Mouse (Mus musculus): ENCODE results near the gene Btbd6.

The Btbd6 gene

GRCm38 (mm10) chr12:112955800-112956199 is 20.5 kb upstream of the Btbd6 start:
- peak; percentile 62 to 82 for DNase-seq

DNA sequence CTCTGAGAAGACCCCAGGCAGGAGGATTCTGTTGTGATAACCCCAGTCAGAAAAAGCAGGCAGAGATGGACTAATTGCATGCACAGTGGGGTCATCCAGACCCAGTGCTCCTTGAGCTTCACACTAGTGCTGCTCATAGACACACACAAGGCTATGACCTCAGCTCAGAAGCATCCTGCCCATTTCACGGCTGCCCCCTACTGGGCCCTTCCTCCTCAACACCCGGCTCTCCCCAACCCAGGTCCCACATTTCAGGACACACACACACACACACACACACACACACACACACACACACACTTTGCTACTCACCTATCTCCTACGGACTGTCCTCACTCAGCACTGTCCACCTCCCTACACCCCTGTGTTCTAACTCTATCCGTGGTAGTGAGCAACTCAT is 18.0 kb upstream of the Btbd6 start:
- peak in 1 of 2 experiments; percentile 42 for DNase-seq

GRCm38 (mm10) chr12:112959421-112959820 is 16.9 kb upstream of the Btbd6 start:
- DNase-seq = no peak

- no peak for DNase-seq
These were observed 14.9 kb upstream of the Btbd6 start for GRCm38 (mm10) chr12:112961428-112961827.

- DNase-seq = no peak
These were observed 14.4 kb upstream of the Btbd6 start for GRCm38 (mm10) chr12:112961872-112962271.

- DNase-seq = no peak
These were observed 10.5 kb upstream of the Btbd6 start for GRCm38 (mm10) chr12:112965783-112966182.

DNA sequence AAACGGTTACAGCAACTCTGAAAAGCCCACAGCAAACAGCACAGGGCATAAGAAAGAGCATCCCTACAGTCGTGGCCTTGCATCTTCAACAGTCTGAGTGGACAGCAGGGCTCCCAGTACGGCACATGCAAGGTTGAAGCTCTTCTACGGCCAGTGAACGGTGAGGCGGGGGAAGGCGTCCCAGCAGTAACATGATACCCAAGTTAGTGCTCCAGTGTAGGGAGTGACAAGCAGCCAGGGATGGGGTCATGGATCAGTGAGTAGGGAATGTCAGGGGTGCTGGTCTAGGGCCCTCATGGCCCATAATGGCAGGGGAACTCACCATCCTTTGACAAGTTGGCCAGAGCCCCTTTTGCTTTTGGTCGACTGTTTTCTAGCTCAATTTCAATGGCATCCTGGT is 7.3 kb upstream of the Btbd6 start:
- no peak for DNase-seq

DNA sequence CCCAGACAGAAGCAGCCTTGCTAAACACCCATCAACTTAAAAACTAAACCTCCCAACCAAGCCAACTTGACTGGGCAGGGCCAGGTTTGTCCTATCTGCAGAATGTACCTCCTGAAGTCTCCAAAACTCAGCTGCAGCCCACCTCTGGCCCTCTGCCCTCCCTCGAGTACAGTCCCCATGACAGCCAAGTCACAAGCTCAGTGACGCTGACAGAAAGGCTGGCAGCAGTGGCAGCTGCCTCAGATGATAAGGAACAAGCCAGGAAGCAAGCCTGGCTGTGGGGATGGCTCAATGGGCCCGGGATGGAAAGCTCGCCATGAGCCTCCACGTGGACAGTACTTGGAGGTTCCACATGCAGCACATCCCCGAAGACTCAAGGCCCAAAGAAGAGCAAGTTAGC is 6.7 kb upstream of the Btbd6 start:
- DNase-seq = no peak

DNA sequence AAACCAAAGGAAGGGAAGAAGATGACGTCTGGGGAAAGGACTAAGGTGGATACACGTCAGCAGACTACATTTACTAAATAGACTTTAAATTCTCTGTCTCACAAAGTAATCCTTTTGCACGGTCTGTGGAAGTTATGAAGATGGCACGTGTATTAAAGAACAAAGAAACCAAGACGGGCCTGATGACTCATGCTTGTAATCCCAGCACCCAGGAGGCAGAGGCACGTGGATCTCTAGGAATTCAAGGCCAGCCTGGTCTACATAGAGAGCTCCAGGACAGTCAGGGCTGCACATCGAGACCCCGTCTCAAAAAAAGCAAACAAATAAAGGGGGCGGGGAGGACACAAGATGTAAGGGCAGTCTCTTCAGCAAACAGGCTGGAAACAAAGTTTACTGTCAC is 1.5 kb upstream of the Btbd6 start:
- no peak for DNase-seq

GRCm38 (mm10) chr12:112977156-112977555 is 874 bp downstream of the Btbd6 start:
- DNase-seq = no peak

DNA sequence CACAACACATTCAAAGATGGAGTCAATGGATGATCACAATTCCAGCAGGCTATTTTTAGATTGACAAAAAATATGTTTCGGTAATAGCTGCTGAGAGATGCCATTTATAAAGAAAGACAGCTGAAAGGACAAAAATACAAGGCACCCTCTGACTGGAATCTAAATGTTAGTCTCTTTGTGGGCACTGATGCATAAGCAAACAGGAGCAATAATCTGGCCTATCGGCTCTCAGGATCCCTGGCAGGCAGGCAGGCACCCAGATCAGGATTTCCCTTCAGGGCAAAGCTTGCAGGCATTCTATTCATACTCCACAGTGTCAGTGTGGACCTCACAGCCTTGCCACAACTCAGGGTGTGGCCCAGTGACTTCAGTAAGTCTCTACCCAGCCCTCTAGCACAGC is 5.7 kb downstream of the Btbd6 start:
- no peak for DNase-seq

DNA sequence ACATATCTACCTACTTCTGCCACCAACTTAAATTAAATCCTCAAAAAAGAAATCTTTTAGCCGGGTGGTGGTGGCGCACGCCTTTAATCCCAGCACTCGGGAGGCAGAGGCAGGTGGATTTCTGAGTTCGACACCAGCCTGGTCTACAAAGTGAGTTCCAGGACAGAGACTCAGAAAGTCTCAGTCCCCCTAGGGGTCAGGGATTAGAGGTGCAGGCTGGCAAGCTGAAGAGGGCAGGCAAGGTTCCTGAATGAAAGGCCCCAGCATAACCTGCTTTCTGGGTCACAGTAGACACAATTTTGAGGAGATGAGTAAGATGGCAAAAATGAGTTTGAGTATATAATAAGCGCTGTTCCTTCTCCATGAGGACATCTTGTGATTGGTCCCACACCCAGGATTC is 9.1 kb downstream of the Btbd6 start:
- DNase-seq = no peak

GRCm38 (mm10) chr12:112987877-112988276 is 11.6 kb downstream of the Btbd6 start:
- DNase-seq = peak in 1 of 2 experiments; percentile 33

DNA sequence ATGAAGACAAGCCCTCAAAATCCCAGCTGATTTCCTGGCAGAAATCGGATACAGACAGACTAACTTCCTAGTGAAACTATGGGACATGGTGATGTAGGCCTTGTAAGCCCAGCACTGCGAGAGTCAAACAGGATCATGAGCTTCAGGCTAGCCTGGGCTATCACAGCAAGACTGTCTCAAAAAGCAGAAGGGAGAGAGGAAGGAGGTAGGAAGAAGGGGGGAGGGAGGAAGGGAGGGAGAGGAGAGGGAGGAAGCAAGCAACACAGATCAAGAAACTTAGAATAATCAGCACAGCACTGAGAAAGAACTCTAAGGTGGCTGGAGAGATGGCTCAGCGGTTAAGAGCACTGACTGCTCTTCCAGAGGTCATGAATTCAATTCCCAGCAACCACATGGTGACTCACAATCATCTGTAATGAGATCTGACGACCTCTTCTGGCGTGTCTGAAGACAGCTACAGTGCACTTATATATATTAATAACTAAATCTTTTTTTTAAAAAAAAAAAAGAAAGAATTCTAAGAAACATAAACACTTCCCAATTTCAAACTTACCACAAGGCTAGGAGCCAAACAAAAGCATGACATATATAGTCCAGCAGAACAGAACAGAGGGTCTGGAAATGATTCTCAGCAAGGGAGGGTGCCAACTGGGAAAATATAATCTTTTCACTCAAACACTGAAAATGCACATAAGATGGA is 14.6 kb downstream of the Btbd6 start:
- DNase-seq = no peak

DNA sequence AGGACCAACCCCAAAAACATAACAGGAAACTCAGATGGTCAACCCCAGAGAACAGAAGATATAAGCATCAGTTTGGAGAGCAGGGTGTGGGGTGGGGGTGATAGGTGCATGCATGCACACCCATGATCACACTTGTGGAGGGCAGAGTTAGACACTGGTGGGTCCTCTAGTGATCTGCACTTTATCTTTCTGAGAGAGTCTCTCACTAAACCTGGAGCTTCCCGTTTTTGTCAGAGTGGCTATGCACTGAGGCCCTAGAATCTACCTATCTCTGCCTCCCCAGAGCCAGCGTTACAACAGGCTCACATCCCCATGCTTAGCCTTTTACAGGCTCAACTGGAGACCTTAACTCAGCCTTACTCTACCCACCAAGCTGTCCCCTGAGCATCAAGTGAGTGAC is 15.2 kb downstream of the Btbd6 start:
- no peak for DNase-seq

DNA sequence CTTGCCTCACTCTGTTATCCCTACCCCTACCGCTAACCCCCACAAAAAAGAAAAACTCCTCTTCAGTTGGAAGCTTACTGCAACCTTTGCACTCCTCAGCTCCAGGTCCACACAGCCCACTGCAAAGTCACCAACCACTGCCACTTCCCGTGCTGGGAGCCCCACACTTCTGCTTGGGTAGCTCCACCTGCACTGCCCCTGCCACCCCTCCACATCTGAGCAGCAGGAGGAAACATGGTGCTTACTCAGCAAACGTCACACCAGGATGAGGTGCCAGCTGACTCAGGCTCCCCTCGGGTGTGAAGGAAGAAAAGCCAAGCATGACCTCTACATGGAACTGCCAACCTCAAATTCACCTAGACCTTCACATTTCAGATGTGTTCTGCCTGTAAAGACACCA is 17.9 kb downstream of the Btbd6 start:
- no peak for DNase-seq

- DNase-seq = no peak
These were observed 23.4 kb downstream of the Btbd6 start for GRCm38 (mm10) chr12:112999569-113000293.

DNA sequence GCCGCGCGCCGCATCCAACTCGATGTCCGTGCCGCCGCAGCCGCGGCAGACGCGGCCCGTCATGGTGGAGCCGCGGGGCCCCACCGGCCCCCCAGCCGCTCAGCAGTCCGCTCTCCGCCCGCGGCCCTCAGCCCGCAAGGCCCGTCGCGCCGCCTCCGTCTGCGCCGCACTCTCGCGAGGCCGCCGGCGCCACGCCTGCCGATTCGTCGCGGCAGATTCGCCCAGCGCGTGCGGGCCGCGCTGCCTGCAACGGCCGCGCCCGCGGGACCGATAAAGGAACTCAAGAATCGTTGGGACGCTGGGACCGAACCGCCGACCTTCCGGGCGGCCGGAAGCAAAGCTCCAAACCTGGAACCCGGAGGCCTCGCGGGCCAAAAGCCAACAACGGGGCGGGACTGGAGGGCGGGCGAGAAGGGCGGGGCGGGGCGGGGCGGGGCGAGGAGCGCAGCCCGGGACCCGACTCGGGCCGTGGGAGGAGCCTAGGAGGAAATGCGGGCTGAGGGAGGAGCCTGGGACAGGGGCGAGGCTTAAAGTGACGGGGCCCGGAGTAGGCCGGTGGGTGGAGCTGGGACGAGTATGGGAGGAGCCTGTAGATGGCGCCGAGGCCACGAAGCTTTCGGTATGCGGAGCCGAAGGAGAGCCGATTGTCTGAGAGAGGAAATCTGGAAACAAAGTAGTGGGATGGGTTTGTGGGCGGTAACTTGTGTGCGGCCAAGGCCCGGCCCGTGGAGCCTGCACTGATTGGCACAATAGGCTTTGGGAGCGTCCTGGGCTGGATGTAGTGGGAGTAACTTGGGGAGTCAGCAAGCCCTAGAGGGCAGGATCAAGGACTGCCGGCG is 24.2 kb downstream of the Btbd6 start, which contains the start of gene Brf1:
Gene Brf1, minus strand, starts transcription at position 411 of the 839 bp plus-strand sequence.
- DNase-seq = peak; percentile 97 to 98

DNA sequence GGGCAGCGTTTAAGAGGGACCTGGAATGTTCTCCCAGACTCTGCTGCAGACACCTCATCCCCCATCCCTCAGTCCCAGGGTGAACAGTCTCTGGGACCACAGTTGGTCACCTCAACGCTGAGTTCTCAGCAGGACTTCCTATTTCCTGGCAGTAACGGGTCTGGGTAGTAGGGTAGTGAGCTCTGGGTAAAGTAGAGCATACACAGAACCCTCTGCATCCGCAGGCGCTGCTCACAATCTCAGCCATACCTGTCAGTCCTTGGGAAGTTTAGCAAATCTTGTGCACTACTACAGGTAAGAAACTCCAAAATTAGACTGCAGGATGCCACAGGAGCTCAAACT is 24.8 kb downstream of the Btbd6 start:
- DNase-seq = no peak

DNA sequence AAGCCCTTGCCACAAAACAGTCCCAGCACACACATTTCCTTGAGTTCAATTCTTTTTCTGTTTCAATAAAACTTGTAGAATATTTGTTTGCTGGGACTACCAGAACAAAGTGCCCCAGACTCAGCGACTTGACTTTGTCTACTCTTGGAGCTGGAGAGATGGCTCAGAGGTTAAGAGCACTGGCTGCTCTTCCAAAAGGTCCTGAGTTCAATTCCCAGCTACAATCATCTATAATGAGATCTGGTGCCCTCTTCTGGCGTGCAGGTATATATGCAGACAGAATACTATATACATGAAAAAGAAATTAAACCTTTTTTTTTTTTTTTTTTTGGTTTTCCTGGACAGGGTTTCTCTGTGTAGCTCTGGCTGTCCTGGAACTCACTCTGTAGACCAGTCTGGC is 26.4 kb downstream of the Btbd6 start:
- no peak for DNase-seq

- no peak for DNase-seq
These were observed 27.7 kb downstream of the Btbd6 start for GRCm38 (mm10) chr12:113004011-113004410.

DNA sequence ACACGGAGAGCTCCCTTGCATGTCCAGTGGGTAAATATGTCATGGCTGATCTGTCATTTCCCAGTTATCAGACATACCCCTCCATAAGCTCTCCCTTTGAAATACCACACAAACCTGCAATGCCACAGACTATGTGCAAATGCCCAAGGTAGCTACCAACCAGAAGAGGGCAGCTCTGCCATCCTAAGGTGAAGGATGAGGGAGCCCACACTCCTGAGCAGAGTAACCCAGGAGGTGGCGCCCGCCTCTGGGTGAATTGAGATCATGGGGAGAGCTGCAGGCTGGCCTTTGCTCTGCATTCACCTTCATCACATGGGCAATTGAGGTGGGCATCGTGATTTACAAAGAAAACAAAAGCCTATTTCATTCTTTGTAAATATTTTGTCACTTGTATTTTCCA is 28.7 kb downstream of the Btbd6 start:
- DNase-seq = peak; percentile 84 to 89

DNA sequence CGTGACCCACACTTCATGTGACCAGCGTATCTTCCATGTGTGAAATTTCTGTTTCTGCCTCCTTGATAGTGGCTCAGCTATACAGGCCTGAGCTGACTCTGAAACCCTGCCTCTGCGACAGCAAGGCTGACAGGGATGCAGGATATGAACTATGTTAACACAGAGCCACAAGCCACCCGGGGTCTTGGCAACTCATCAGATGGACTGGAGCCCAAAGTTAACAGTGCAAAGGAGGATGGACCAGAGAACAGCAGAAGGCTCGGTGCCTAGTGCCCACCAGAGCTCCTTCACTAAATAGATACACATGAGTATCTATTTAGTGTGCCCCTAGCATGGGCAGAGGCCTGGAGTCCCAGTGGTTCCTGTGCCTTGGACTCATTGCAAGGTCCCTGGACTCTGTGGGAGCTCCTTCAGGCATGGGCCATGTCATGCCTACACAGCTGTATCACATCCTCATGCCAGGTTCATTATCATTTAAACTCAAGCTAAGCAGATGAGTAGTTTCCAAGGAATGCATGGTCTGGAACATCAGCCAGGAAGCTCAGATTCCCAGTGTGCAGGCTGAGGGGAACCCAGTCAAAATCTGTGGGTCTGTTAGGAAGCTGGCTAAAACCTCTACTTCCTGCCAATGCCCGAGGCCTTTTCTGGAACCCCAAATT is 35.5 kb downstream of the Btbd6 start:
- DNase-seq = peak; percentile 42 to 43

Data from kidney, adult 8-10 months (tissue).